9 mouse cellular contexts compared by ENCODE assay signal in genomic region chr4:102446160-102446945, GRCm38 (mm10).
A peak's percentile ranks its signal among the peaks of the same experiment; 100 is the strongest.
DNase-seq lines count a peak whose midpoint lies in the region; ATAC-seq and TF ChIP-seq lines count a peak whose summit lies in the region.
"Had no signal": no experiment of that assay in that cellular context is flagged by ENCODE, and none has a peak within 500 bp of the region (broad histone marks: within the 10 kb centered on the region; RNA-seq: fewer than 3 reads in every experiment).

No protein-coding gene starts in this region.

- 0 out of 2 replicates have a peak, but pooled peaks have one; percentile 14 for ATAC-seq in embryonic facial prominence, embryonic 11.5 days (replicated peaks; ENCODE audit: insufficient number of reproducible peaks, low FRiP score, low TSS enrichment, low read depth)
- ATAC-seq in heart, embryonic 14.5 days (ENCODE audit: insufficient number of reproducible peaks, insufficient read depth, low FRiP score, low read depth), result peak; percentile 77
- peak; percentile 85 for ATAC-seq in limb, embryonic 14.5 days (ENCODE audit: low FRiP score, low read depth)

- H3K27me3 ChIP-seq in embryonic facial prominence, embryonic 11.5 days (ENCODE audit: control insufficient read depth, insufficient read depth, low read length), result no peaks in the 10 kb centered on the region
- H3K27me3 ChIP-seq in heart, embryonic 14.5 days (ENCODE audit: control insufficient read depth, insufficient read depth, low read length), result no peaks in the 10 kb centered on the region
- no peaks in the 10 kb centered on the region for H3K27me3 ChIP-seq in limb, embryonic 14.5 days (ENCODE audit: control insufficient read depth, insufficient read depth, low read length)
- H3K27me3 ChIP-seq: midbrain, embryonic 12.5 days had no signal

- H3K36me3 ChIP-seq in embryonic facial prominence, embryonic 11.5 days (replicated peaks; ENCODE audit: control insufficient read depth, insufficient read depth, low read depth, low read length), result no peaks in the 10 kb centered on the region
- no peaks in the 10 kb centered on the region for H3K36me3 ChIP-seq in heart, embryonic 14.5 days (ENCODE audit: control insufficient read depth, insufficient read depth, low read length)
- H3K36me3 ChIP-seq in limb, embryonic 14.5 days (ENCODE audit: control insufficient read depth, insufficient read depth, low read length), result no peaks in the 10 kb centered on the region
- H3K36me3 ChIP-seq: midbrain, embryonic 12.5 days had no signal

- H3K9me3 ChIP-seq in embryonic facial prominence, embryonic 11.5 days (replicated peaks; ENCODE audit: control insufficient read depth, low read length), result no peaks in the 10 kb centered on the region
- no peaks in the 10 kb centered on the region for H3K9me3 ChIP-seq in heart, embryonic 14.5 days (ENCODE audit: control insufficient read depth, low read length)
- no peaks in the 10 kb centered on the region for H3K9me3 ChIP-seq in limb, embryonic 14.5 days (ENCODE audit: control insufficient read depth, low read length)
- H3K9me3 ChIP-seq: midbrain, embryonic 12.5 days had no signal

- WGBS in embryonic facial prominence, embryonic 11.5 days, result 71% methylated on average over 8 of the region's 8 CpGs
- WGBS in heart, embryonic 14.5 days, result 47% methylated on average over 8 of the region's 8 CpGs
- 76% methylated on average over 8 of the region's 8 CpGs for WGBS in limb, embryonic 14.5 days

- H3K27ac ChIP-seq in embryonic facial prominence, embryonic 11.5 days (replicated peaks; ENCODE audit: low read depth, low read length), result no peak overlapping the region
- H3K27ac ChIP-seq in heart, embryonic 14.5 days (replicated peaks in 1 of 2; ENCODE audit: control insufficient read depth in 1 of 2, insufficient read depth in 1 of 2, low read depth in 2 of 2, low read length in 2 of 2), result peak overlapping the region; percentile 75 to 80
- H3K27ac ChIP-seq in limb, embryonic 14.5 days (replicated peaks; ENCODE audit: low read depth, low read length), result no peak overlapping the region
- H3K27ac ChIP-seq: layer of hippocampus, adult 2 months; midbrain, embryonic 12.5 days had no signal

- H3K4me1 ChIP-seq in embryonic facial prominence, embryonic 11.5 days (ENCODE audit: control insufficient read depth, insufficient read depth, low read length), result no peaks in the 10 kb centered on the region
- peaks cover 5 to 29% of the 10 kb centered on the region in 2 experiments for H3K4me1 ChIP-seq in heart, embryonic 14.5 days (ENCODE audit: control insufficient read depth in 2 of 2, insufficient read depth in 2 of 2, low read length in 2 of 2)
- no peaks in the 10 kb centered on the region for H3K4me1 ChIP-seq in limb, embryonic 14.5 days (ENCODE audit: control insufficient read depth, insufficient read depth, low read length)
- H3K4me1 ChIP-seq: midbrain, embryonic 12.5 days had no signal

- no peak overlapping the region for H3K9ac ChIP-seq in embryonic facial prominence, embryonic 11.5 days (replicated peaks; ENCODE audit: low read length)
- H3K9ac ChIP-seq in heart, embryonic 14.5 days (ENCODE audit: low read length), result no peak overlapping the region
- no peak overlapping the region for H3K9ac ChIP-seq in limb, embryonic 14.5 days (ENCODE audit: low read depth, low read length, severe bottlenecking)
- H3K9ac ChIP-seq: midbrain, embryonic 12.5 days had no signal

- peak; percentile 22 for DNase-seq in embryo, embryonic 10.5 days (ENCODE audit: low spot score)
- no peak for DNase-seq in embryonic facial prominence, embryonic 11.5 days (ENCODE audit: low spot score)
- DNase-seq in limb, embryonic 14.5 days (ENCODE audit: low spot score), result peak; percentile 59
- DNase-seq in frontal cortex, postnatal 25 days (ENCODE audit: low spot score in 2 of 2), result no peak
- DNase-seq in thymus, postnatal 4 days, result no peak
- no peak for DNase-seq in layer of hippocampus, postnatal 10 days (ENCODE audit: low spot score in 2 of 2)

- no peak overlapping the region for H3K4me3 ChIP-seq in embryonic facial prominence, embryonic 11.5 days (ENCODE audit: low read depth, low read length)
- no peak overlapping the region for H3K4me3 ChIP-seq in heart, embryonic 14.5 days (ENCODE audit: control insufficient read depth in 1 of 2, insufficient read depth in 1 of 2, low read depth in 1 of 2, low read length in 2 of 2)
- no peak overlapping the region for H3K4me3 ChIP-seq in limb, embryonic 14.5 days (replicated peaks; ENCODE audit: low read length)
- H3K4me3 ChIP-seq: layer of hippocampus, adult 2 months; midbrain, embryonic 12.5 days had no signal

- H3K4me2 ChIP-seq in embryonic facial prominence, embryonic 11.5 days (ENCODE audit: low read depth, low read length), result no peak overlapping the region
- H3K4me2 ChIP-seq in heart, embryonic 14.5 days (ENCODE audit: low read length), result peak overlapping the region; percentile 0; the same call in 1 of the 2 replicates
- H3K4me2 ChIP-seq in limb, embryonic 14.5 days (replicated peaks; ENCODE audit: low read depth, low read length, severe bottlenecking), result no peak overlapping the region
- H3K4me2 ChIP-seq: midbrain, embryonic 12.5 days had no signal

- no peak for TF ChIP-seq POLR2A in limb, embryonic 14.5 days (IDR thresholded peaks at IDR 0.05; ENCODE audit: borderline replicate concordance, extremely low read depth, insufficient read depth, insufficient read length)

Comparison
In these comparisons a context has a peak if more than half of its experiments do, and no peak if none do; other contexts are left out.
1. DNase-seq: peak in embryo, embryonic 10.5 days (single experiment) and limb, embryonic 14.5 days (single experiment); none in embryonic facial prominence, embryonic 11.5 days (single experiment), frontal cortex, postnatal 25 days (0 of 2), thymus, postnatal 4 days (single experiment) and layer of hippocampus, postnatal 10 days (0 of 2).
2. ATAC-seq: peak in every context shown above with its lines; median percentile 85 in limb, embryonic 14.5 days; 77 in heart, embryonic 14.5 days; 14 in embryonic facial prominence, embryonic 11.5 days.
3. H3K27ac ChIP-seq: peak in heart, embryonic 14.5 days (2 of 2); none in embryonic facial prominence, embryonic 11.5 days (single experiment) and limb, embryonic 14.5 days (single experiment).